Mouse (Mus musculus) bone marrow macrophage, adult 2 months (primary cell): ENCODE measurements around the gene Itga8. TPM values are rescaled to one million over a fixed set of nuclear protein-coding genes. Genes with fewer than 3 reads are reported as not detected.

ENCODE experiments used
- H3K27ac ChIP-seq: 2 replicates; pipeline ENCODE4 v1.5.1; 2012; ENCODE audit warnings: low read depth, low read length; ENCODE audit not compliant: insufficient read depth
- H3K4me1 ChIP-seq: 2 replicates; pipeline ENCODE4 v1.6.1; 2012; ENCODE audit warnings: low read length; ENCODE audit not compliant: control insufficient read depth, insufficient read depth
- H3K4me3 ChIP-seq: 2 replicates; pipeline ENCODE4 v1.5.1; 2012; ENCODE audit warnings: mild to moderate bottlenecking, low read length, moderate library complexity; ENCODE audit not compliant: insufficient read depth
- CTCF ChIP-seq: IDR thresholded peaks from 2 replicates; pipeline ENCODE4 v1.5.1; 2012; ENCODE audit warnings: low read depth, mild to moderate bottlenecking, low read length, moderate library complexity
- POLR2A ChIP-seq: IDR thresholded peaks from 2 replicates; pipeline ENCODE4 v1.6.1; 2012; ENCODE audit warnings: mild to moderate bottlenecking, low read depth, low read length, borderline replicate concordance
- polyA plus RNA-seq: library from polyadenylated mRNA; stranded (reverse); fragments of >200 nt; gene quantifications from 2 replicates; pipeline ENCODE4 v1.2.4, GENCODE M21; 2012; ENCODE audit not compliant: missing spikeins, insufficient read depth, insufficient read length

The Itga8 gene
- polyA plus RNA-seq, 1 experiment = 1.0 TPM

DNA sequence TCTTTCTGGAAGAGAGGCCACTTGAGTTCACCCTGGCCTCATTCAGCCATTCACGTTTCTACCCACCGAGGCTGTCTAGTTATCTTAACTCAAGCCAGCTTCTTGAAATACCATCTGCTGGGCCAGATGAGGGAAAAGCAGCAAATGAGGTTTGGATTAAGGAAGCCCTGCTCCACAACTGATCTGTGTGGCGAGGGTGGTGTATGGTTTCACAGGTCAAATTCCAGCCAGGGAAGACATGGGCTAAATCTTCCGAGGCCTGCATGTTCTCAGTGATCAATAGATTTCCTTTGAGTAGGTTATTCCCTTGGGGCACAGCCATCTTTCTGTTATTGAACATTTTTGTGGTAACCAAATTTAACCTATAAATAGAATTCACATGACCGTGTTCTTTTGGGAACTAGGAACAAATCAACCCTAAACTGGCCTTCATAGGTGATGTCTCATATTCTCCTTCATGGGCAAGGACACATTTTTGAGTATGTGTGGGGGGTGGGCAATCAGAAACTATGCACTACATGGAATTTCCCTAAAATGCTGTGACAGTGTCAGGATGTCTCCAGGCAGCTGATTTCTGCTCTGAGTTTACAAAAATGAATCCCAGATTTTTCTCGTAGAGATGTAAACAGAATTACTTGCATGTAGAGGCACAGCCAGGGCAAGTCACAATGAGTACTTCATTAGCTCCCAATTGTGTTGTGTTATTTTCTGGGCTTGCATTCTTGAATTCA lies 235.9 kb downstream of the Itga8 start:
- Histone ChIP-seq H3K4me3 (no peak overlapping the region), H3K27ac (no peak overlapping the region), H3K4me1 (peaks cover 2% of the 10 kb centered on the region; the same call in 1 of the 2 replicates)
- no peak for TF ChIP-seq POLR2A
- TF ChIP-seq CTCF = no peak

DNA sequence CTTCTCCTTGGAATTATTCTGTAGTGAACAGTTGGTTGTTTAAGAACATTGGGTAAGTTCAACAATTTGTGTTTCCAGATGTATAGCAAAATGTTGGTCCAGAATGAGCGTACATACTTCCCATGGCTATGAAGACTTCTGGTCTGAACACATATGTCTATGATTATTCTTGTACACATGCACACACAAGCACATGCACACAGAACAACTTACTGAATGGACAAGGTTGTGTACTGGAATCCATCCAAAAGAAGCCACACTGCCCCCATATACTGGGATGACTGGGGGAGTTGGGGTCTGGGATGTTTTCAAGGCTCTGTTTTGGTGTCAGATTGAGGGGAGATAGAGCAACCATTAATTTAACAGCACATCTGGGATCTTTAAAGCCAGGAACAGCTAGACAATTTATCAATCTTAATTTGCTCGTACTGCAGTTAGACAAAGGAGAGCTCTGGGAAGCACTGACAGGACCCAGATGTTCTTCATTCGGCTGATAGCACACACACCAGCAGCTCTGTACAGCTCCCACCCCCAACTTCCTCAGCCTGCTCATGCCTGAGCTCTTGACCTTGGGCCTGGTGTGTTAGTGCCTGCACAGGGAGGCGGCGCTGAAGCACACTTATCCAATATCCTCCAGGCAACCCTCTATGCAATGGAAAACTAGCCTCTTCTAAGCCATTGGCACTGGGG lies 241.5 kb downstream of the Itga8 start:
- TF ChIP-seq CTCF (no peak), POLR2A (no peak)
- Histone ChIP-seq H3K27ac (no peak overlapping the region), H3K4me3 (no peak overlapping the region), H3K4me1 (no peaks in the 10 kb centered on the region)

Other genes with a start within 250 kb of the Itga8 start
- 27.3 and 29.9 TPM in 2 replicates for gene Mindy3, start 117.5 kb upstream of the Itga8 start, polyA plus RNA-seq